Mouse (Mus musculus) thymus, adult 2 months (tissue): ENCODE data around the gene Mrpl2.

Experiments used
- CTCF ChIP-seq: fragments of 200-500 bp; IDR thresholded peaks from 2 replicates; pipeline ENCODE4 v1.5.1; 2012; ENCODE audit warnings: mild to moderate bottlenecking, control low read depth, low read length, moderate library complexity, borderline replicate concordance; ENCODE audit not compliant: control insufficient read depth, poor library complexity, insufficient read depth; ENCODE audit errors: extremely low read depth
- POLR2A ChIP-seq: fragments of 200-500 bp; IDR thresholded peaks from 2 replicates; pipeline ENCODE4 v1.6.1; 2012; ENCODE audit warnings: mild to moderate bottlenecking, low read length, control low read depth, moderate library complexity; ENCODE audit not compliant: control insufficient read depth, poor library complexity, insufficient read depth; ENCODE audit errors: extremely low read depth

DNA sequence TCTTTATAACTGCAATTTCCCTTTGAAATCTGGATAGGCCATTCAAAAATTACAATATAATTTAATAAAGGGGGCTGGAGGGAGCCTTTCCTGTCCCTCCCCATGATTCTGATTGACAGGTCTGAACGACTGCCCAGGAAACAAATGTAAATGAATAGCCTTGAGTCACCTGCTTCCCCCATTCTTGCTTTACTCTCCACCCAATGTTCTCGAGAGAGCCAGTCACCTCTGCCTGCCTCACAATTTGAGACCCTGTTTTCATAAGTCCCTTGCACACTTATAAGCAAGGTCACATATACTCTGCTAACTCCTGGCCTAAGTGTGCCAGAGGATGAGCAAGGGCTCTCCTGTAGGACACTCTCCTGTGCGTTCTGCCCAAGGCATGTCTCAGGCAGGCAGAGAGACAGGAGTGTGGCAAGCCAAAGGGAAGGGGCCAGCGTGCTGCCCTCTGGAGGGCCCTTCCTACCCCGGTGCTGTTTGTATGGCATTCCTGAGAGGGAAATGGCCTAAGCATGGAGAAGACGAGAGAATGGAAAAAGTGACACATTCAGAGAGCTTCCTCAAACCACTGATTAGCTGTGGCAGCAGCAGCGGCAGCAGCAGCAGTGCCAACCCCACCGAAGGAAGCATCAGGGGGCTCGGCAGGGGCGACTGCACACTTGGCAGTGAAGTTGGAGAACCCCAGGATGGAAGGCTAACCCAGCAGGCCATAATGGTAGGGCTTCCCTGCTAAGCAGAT, 22.0 kb upstream of the Mrpl2 start:
- TF ChIP-seq POLR2A (no peak), CTCF (no peak)
